ENCODE assay signal across 13 mouse cellular contexts in genomic region chr13:45834300-45834699, GRCm38 (mm10).
DNase-seq lines count a peak whose midpoint lies in the region; ATAC-seq and TF ChIP-seq lines count a peak whose summit lies in the region.
"Had no signal": no experiment of that assay in that cellular context is flagged by ENCODE, and none has a peak within 500 bp of the region (broad histone marks: within the 10 kb centered on the region; RNA-seq: fewer than 3 reads in every experiment).

No protein-coding gene starts in this region.

- H3K9me3 ChIP-seq in ES-Bruce4 (replicated peaks; ENCODE audit: control insufficient read depth, insufficient read depth, low read length, poor library complexity, severe bottlenecking), result no peaks in the 10 kb centered on the region
- H3K9me3 ChIP-seq in hindbrain, embryonic 12.5 days (replicated peaks), result no peaks in the 10 kb centered on the region
- H3K9me3 ChIP-seq: limb, embryonic 12.5 days had no signal

- no peaks in the 10 kb centered on the region for H3K36me3 ChIP-seq in ES-Bruce4 (ENCODE audit: control insufficient read depth, insufficient read depth, low read length, poor library complexity, severe bottlenecking)
- no peaks in the 10 kb centered on the region for H3K36me3 ChIP-seq in splenic B cell, adult 2 months (ENCODE audit: control insufficient read depth, insufficient read depth, low read length, poor library complexity, severe bottlenecking)
- H3K36me3 ChIP-seq in hindbrain, embryonic 12.5 days, result no peaks in the 10 kb centered on the region
- H3K36me3 ChIP-seq: limb, embryonic 12.5 days had no signal

- no peak for DNase-seq in cerebellum, adult 2 months
- DNase-seq in cerebellum, adult 8-10 months, result no peak
- no peak for DNase-seq in layer of hippocampus, adult 2 months (ENCODE audit: low spot score in 2 of 2)
- DNase-seq in layer of hippocampus, postnatal 25 days (ENCODE audit: extremely low spot score in 1 of 2, low spot score in 1 of 2), result no peak
- peak; percentile 24 for DNase-seq in splenic B cell, adult 2 months (ENCODE audit: low read depth, low spot score)
- DNase-seq in adrenal gland, postnatal 14 days, result no peak
- DNase-seq: spleen, adult 18-20 months had no signal

- H3K4me3 ChIP-seq in cerebellum, adult 2 months (replicated peaks; ENCODE audit: insufficient read depth, low read depth, low read length), result no peak overlapping the region
- H3K4me3 ChIP-seq in layer of hippocampus, adult 2 months, result no peak overlapping the region
- no peak overlapping the region for H3K4me3 ChIP-seq in ES-Bruce4 (ENCODE audit: low read depth, low read length)
- H3K4me3 ChIP-seq in hindbrain, embryonic 12.5 days, result no peak overlapping the region
- H3K4me3 ChIP-seq: limb, embryonic 12.5 days; myocyte had no signal

- no peaks in the 10 kb centered on the region for H3K27me3 ChIP-seq in cerebellum, adult 2 months (ENCODE audit: control insufficient read depth, insufficient read depth, low read length)
- 0 out of 2 replicates have a peak, but pooled peaks cover 2% of the 10 kb centered on the region for H3K27me3 ChIP-seq in ES-Bruce4 (ENCODE audit: control insufficient read depth, insufficient read depth, low read length, poor library complexity, severe bottlenecking)
- no peaks in the 10 kb centered on the region for H3K27me3 ChIP-seq in splenic B cell, adult 2 months (ENCODE audit: control insufficient read depth, insufficient read depth, low read length, poor library complexity, severe bottlenecking)
- no peaks in the 10 kb centered on the region for H3K27me3 ChIP-seq in hindbrain, embryonic 12.5 days
- H3K27me3 ChIP-seq: limb, embryonic 12.5 days had no signal

- TF ChIP-seq CTCF in cerebellum, adult 2 months (IDR thresholded peaks at IDR 0.05; ENCODE audit: borderline replicate concordance, insufficient read depth, low read depth, low read length), result peak; percentile 13; the same call in 1 of the 2 replicates
- peak; percentile 44 for TF ChIP-seq CTCF in layer of hippocampus, adult 2 months (conservative IDR thresholded peaks at IDR 0.05)
- TF ChIP-seq CTCF in ES-Bruce4 (IDR thresholded peaks at IDR 0.05; ENCODE audit: low read depth, low read length), result peak; percentile 46

- TF ChIP-seq POLR2A in cerebellum, adult 2 months (IDR thresholded peaks at IDR 0.05; ENCODE audit: borderline replicate concordance, insufficient read depth, low read length), result no peak
- no peak for TF ChIP-seq POLR2A in ES-Bruce4 (IDR thresholded peaks at IDR 0.05; ENCODE audit: insufficient read depth, low read length)

- ATAC-seq in hindbrain, embryonic 12.5 days (ENCODE audit: low FRiP score), result no peak
- ATAC-seq: forebrain, embryonic 16.5 days had no signal

- no peak overlapping the region for H3K27ac ChIP-seq in cerebellum, adult 2 months (ENCODE audit: insufficient read depth, low read length)
- no peak overlapping the region for H3K27ac ChIP-seq in layer of hippocampus, adult 2 months
- no peak overlapping the region for H3K27ac ChIP-seq in ES-Bruce4 (ENCODE audit: insufficient read depth, low read length)
- no peak overlapping the region for H3K27ac ChIP-seq in hindbrain, embryonic 12.5 days
- H3K27ac ChIP-seq: limb, embryonic 12.5 days had no signal

- TF ChIP-seq EP300 in ES-Bruce4 (IDR thresholded peaks at IDR 0.05; ENCODE audit: insufficient read depth, low read depth, low read length), result no peak

- H3K4me2 ChIP-seq in hindbrain, embryonic 12.5 days (replicated peaks), result no peak overlapping the region
- H3K4me2 ChIP-seq: heart, embryonic 11.5 days; limb, embryonic 12.5 days had no signal

- H3K4me1 ChIP-seq in cerebellum, adult 2 months (ENCODE audit: control insufficient read depth, insufficient read depth, low read length), result 0 out of 2 replicates have a peak, but pooled peaks cover 3% of the 10 kb centered on the region
- H3K4me1 ChIP-seq in ES-Bruce4 (ENCODE audit: control insufficient read depth, insufficient read depth, low read length), result no peaks in the 10 kb centered on the region
- H3K4me1 ChIP-seq in hindbrain, embryonic 12.5 days, result no peaks in the 10 kb centered on the region

- no peak overlapping the region for H3K9ac ChIP-seq in ES-Bruce4 (ENCODE audit: low read depth, poor library complexity, severe bottlenecking)
- H3K9ac ChIP-seq in hindbrain, embryonic 12.5 days, result no peak overlapping the region
- H3K9ac ChIP-seq: limb, embryonic 12.5 days had no signal

- 94% methylated on average over 2 of the region's 2 CpGs for WGBS in cerebellum, adult 2 months
- WGBS in hindbrain, embryonic 12.5 days, result 86% methylated on average over 2 of the region's 2 CpGs
